Mouse (Mus musculus): ENCODE measurements around the gene Tmem14c.

Tmem14c gene

DNA sequence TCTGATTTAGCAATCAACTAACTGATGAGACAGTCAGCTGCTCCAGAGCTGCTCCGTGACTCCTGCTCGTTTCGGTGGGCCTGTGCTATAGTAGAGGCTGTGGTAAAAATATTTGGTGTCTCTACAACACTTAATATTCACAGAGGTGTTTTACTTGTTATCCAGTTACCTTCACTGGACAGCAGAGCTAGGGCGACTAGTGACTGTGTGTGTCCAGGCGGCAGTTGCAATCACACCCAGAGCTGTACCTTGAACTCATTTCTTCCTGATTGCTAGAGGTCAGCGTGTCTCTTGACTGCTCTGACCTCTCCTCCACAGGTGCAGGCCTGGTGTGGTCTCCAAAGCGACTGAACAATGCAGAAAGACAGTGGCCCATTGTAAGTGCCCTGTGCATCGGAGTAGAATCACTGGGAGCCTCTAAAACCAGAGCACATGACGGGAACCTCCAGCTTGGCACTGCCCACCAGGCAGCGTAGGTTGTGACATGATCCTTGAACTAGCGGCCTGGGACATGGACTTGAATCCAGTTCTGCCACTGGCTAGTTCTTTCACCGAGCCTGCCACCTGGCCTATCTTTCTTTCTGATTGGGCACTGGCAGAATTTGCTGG, 809 bp downstream of the Tmem14c start:
- DNase-seq = no peak

DNA sequence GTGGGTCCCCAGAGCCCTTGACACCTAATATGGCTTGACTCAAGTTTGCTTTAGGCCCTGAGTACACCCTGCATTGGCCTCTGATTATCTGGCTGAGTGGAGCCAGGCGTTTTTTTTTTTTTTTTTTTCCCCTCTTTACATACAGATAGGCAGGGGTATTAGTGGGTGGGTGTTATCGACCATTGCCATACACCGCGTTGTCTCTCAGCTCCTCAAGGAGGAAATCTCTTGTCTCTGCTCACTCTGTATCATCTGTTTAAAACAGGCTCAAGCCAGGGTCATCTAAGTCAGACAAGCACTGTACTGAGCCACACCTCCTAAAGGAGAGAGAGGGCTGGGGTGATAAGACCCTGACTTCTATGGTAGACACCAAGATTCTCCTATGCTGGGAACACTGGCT, 1.7 kb downstream of the Tmem14c start:
- no peak for DNase-seq

DNA sequence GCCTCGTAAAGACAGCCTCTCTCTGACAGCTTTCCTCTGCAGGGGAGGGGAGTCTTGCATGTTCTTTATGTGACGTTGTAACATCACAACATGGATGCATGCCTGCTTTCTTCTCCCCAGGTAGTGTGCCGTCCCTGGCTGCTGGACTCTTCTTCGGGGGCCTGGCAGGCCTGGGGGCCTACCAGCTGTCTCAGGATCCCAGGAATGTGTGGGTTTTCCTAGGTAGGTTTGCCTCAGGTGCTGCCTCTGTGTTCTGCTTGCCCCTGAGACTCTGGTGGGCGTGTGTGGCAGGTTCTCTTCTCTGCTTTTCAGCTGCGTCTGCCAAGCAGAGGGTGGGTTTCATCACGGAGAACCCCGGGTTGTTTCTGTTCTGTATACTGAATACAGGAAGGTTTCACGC, 2.1 kb downstream of the Tmem14c start:
- no peak for DNase-seq

DNA sequence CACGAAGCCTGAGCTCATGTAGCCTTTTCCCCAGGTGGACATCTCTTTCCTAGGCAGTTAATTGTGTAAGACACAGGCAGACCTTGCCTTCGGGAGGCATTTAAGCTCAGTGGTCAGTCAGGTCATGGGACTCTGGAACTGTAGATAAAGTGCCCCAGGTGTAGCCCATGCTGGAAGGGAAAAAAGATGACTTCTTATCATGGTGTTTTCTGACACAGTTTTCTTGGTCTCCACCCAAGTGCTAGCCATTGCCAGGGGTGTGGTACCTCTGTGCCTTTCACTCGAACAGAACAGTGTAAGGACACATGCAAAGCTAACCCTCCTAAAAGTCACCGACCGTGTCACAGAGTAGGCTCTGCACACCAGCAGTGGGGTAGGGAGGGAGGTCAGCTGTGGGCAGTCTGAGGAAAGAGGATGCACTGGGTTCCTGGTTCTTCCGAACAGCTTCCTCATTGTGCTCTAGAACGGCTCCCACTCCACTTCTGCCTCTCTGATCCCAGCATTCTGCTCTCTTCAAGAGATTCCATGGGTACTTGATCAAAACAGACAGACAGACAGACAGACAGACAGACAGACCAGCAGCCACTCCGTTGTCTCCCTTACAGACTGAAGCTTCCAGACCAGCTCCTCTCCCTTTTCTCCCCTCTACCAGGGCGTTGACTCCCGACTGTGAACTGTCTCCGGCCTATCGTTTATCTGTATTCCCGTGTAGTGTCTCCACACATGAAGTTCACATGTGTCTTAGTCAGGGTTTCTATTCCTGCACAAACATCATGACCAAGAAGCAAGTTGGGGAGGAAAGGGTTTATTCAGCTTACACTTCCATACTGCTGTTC, 2.9 kb downstream of the Tmem14c start:
- DNase-seq = no peak

DNA sequence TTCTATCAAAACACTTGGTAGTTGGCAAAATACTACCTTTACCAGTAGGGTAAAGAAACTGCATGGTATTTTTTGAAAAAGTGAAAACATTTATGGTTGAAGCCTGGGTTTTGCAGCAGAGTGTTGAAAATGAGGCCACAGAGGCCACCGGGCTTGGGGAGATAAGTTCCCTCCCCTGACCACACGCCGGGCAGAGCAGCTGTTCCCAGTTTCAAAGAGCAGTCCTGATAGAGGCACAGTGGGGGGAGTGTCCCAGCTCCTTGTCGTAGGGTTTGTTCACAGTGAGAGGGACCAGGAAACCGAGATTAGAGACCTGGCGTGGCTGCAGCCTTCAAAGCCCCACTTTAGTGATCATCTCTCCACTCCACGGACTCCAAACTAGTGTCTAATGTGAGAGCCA, 4.4 kb downstream of the Tmem14c start:
- no peak for DNase-seq

DNA sequence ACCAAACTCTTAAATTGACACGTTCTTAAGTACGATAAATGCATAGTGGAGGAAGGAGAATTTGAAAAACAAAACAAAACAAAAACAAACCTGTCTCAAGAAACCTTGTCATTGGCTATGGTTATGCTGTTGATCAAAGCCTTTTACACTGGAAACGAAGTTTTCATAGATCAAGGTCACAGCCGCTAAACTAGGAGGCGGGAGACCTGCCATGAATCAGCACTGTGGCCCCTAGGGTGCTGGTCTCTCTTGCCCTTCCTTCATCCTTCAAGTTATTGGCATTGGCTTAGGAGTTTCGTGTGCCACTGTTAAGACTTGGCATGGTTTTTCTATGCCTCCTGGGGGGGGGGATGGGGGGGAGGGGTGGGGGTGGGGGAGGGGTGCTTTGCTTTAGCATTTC, 5.5 kb downstream of the Tmem14c start:
- DNase-seq = no peak

DNA sequence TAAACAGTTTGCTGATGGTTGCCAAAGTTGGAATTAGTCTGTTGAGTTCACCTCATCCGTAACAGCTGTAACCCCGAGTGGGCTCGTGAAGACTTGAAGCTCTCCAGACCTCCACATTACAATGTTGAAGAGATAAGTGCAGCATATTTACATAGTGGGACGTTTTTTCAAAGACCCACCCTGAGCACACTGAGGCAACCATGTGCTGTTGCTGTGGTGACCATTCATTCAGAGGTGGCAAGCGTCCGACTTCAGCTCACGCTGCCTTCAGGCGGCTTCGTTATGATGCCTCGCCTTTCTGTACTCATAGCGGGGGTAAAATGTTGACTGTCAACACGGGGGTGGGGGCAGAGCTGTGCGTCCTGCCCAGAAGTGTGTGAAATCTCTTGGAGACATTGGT, 6.0 kb downstream of the Tmem14c start:
- no peak for DNase-seq

DNA sequence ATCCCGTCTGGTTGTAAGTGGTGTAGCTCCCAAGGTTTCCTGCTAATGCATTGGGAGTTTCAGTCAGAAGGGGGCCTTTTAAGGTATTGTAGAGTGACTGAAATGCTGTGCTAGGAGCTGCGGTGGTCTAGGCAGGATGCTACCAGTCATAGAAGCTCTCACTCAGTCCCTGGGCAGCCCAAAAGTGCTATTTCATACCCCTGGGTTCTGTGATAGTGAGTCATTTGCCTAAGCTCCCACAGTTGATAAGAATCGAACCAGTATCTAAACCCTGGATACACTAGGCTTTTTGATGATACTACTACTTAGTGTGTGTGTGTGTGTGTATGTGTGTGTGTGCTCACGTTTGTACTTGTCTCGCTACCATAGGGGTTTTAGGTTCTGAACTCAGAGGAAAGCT, 14.0 kb downstream of the Tmem14c start:
- DNase-seq = no peak

DNA sequence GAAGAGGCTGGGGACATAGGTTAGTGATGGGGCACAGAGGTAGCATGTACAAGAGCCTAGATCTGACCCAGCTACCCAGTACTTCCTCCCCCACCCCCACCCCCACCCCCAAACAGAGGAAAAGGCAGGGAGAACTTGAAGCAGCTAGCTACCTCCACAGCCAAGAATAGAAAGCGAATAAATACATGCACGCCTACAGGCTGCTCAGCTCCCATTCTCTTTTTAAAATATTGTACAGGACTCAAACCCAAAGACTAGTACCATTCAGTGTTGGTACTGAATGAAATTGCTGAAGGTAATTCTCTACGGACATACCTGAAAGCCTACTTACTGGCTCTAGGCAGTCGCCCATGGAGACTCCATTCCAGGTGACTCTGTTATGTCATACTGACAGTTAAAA, 26.4 kb downstream of the Tmem14c start:
- DNase-seq = no peak

DNA sequence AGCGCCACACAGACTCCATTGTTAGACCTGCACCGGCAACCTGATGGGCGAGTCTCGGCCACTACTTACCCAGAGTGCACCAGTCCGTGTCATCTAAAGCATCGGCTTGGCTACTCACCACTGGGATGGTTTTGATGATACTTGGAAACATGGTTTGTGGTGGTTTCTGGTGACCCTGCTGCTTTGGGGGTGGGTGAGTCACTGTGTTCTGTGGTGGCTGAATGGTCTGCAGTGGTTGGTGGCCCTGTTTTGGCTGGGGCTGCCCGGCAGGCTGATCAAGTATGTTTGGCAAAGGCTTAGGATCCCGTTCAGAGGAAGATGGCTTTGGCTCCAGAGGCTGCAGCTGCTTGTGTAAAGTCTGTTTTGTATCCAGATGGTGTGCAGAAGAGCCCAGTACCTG, 29.8 kb downstream of the Tmem14c start:
- no peak for DNase-seq

DNA sequence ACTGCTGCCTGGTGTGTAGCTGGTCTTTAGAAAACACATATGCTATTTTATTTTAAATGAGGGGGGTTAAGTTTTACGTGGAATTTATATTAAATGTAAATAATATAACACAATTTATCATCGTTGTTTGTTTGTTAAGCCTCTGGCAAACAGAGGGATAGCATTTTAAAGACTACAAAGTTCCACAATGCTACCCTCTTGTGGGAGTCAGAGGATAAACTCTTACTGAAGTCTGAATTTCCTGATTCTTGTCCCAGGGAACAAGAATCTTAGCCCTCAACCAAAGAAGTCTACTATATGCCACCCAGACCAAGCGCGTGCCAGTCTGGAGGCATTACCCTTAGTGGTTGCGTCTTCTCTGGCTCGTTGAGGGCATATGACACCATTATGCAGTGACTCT, 31.2 kb downstream of the Tmem14c start:
- DNase-seq = no peak

DNA sequence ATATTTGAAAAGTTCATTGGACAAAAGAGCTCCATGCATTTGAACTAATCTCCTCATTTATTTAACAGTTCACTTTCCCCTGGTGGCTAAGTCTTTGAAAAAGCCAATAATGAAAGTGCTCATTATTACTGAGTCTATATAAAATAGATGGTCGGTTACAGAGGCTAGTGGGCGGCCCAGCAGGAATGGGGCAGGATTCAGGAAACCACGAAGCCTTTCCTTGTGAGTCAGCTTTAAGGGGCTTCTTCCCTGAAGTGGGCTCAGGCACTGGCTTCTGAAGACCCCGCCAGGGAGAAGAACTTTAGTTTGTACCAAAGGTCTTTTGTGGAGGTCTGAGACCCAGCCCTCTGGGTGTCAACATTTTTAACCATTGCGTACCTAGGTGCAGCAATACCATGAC, 35.9 kb downstream of the Tmem14c start:
- DNase-seq = no peak

DNA sequence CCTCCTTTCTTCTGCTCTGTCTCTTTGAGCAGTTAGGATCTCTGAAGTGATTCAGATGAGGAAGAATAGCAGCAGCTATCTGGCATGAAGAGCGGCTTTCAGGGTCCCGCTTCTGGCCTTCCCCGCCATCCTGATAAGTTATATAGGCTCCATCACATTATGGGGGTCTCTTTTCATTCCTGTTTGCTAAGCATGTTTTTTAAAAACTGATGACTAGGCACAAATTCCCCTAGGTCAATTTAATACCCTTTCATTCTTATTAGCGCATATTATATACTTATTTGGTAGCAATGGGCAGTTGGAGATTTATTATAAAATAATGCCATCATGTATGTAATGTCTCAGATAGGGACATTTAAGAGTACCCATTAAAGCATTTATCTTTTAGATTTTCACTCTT, 51.5 kb downstream of the Tmem14c start:
- no peak for DNase-seq

DNA sequence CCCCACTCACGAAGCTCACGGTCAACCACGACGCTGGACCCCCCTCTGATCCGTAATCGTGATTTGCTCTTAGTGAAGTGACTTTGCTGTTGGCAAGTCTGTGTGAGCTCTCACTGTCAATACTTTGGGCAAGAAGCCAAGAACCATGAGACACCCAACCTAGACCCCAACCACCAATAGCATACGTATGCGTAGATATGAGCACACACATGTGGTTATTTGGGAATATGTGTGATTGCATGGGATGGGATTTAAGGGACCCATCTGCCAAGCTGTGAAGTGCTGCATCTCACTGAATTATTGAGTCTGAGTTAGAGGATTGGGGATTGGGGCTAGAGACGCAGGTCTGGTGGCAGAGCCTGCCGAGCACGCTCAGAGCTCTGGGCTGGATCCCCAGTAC, 55.5 kb downstream of the Tmem14c start:
- DNase-seq = no peak
